Mouse (Mus musculus) hematopoietic multipotent progenitor cell, adult 10-12 weeks (in vitro differentiated cells): ENCODE data around the gene Prlr. TPM values are rescaled to one million over a fixed set of nuclear protein-coding genes. Genes with fewer than 3 reads are reported as not detected.

ENCODE experiments used
- polyA plus RNA-seq: library from polyadenylated mRNA; stranded (reverse); fragments of >175 nt; gene quantifications from 2 replicates; pipeline ENCODE4 v1.2.3, GENCODE M21; 2012; ENCODE audit warnings: low replicate concordance

Prlr gene
- polyA plus RNA-seq, result 0.07 and 0.11 TPM in 2 replicates

GRCm38 (mm10) chr15:10177083-10177482, at the start of gene Prlr:
Gene Prlr (plus strand): TSS chr15:10177238.

GRCm38 (mm10) chr15:10325080-10325479, 148.0 kb downstream of the Prlr start, which contains the start of gene Gm21973:
Gene Gm21973 (plus strand): TSS chr15:10325380.

GRCm38 (mm10) chr15:10358039-10358948, 181.3 kb downstream of the Prlr start, which contains the start of gene Agxt2:
Gene Agxt2 (plus strand): TSS chr15:10358532.

Other genes with a start within 250 kb of the Prlr start
- gene Gm21973, start 148.1 kb downstream of the Prlr start, polyA plus RNA-seq, result not detected in 2 replicates
- not detected in 2 replicates for gene Agxt2, start 181.3 kb downstream of the Prlr start, polyA plus RNA-seq